In genomic region chr5:81022306-81023071, GRCm38 (mm10) we compare ENCODE assay signal across 8 mouse cellular contexts. TPM values are rescaled to one million over a fixed set of nuclear protein-coding genes. Genes with fewer than 3 reads are reported as not detected.
DNase-seq lines count a peak whose midpoint lies in the region; ATAC-seq and TF ChIP-seq lines count a peak whose summit lies in the region.

No protein-coding gene starts in this region.

- peak overlapping the region; percentile 16 for H3K4me3 ChIP-seq in testis, adult 2 months (ENCODE audit: control insufficient read depth, low read depth, low read length)
- peak overlapping the region; percentile 68 for H3K4me3 ChIP-seq in embryonic fibroblast, embryonic 13.5 days (ENCODE audit: insufficient read depth, low read length)
- peak overlapping the region; percentile 81 for H3K4me3 ChIP-seq in hindbrain, embryonic 10.5 days
- H3K4me3 ChIP-seq in small intestine, adult 2 months (ENCODE audit: low read depth, low read length): peak overlapping the region; percentile 68

- no peaks in the 10 kb centered on the region for H3K36me3 ChIP-seq in testis, adult 2 months (ENCODE audit: control insufficient read depth, insufficient read depth, low read length)
- H3K36me3 ChIP-seq in hindbrain, embryonic 10.5 days: no peaks in the 10 kb centered on the region
- H3K36me3 ChIP-seq in small intestine, adult 2 months (ENCODE audit: control insufficient read depth, insufficient read depth, low read length): no peaks in the 10 kb centered on the region

- peaks cover 19% of the 10 kb centered on the region for H3K4me1 ChIP-seq in testis, adult 2 months (ENCODE audit: control insufficient read depth, insufficient read depth, low read length)
- peaks cover 2% of the 10 kb centered on the region; the same call in 1 of the 2 replicates for H3K4me1 ChIP-seq in embryonic fibroblast, embryonic 13.5 days (ENCODE audit: control insufficient read depth, insufficient read depth, low read length)
- peaks cover 37% of the 10 kb centered on the region for H3K4me1 ChIP-seq in hindbrain, embryonic 10.5 days (replicated peaks)
- peaks cover 7% of the 10 kb centered on the region; the same call in 1 of the 2 replicates for H3K4me1 ChIP-seq in small intestine, adult 2 months (ENCODE audit: control insufficient read depth, insufficient read depth, insufficient read length, low read length)

- no peak for TF ChIP-seq CTCF in testis, adult 2 months (IDR thresholded peaks at IDR 0.05; ENCODE audit: control insufficient read depth, insufficient read depth, insufficient replicate concordance, low read depth, low read length)
- no peak for TF ChIP-seq CTCF in embryonic fibroblast, embryonic 13.5 days (IDR thresholded peaks at IDR 0.05; ENCODE audit: borderline replicate concordance, insufficient read depth, low read length)
- TF ChIP-seq CTCF in small intestine, adult 2 months (IDR thresholded peaks at IDR 0.05; ENCODE audit: extremely low read depth, insufficient read length, insufficient replicate concordance, low read depth, low read length): no peak

- ATAC-seq in megakaryocyte, adult 5-6 weeks (ENCODE audit: poor library complexity, severe bottlenecking): 0 out of 2 replicates have a peak, but pooled peaks have one; percentile 3

- 1% methylated on average over 24 of the region's 24 CpGs for WGBS in hindbrain, embryonic 10.5 days
- WGBS in small intestine, adult 2 months: 5% methylated on average over 24 of the region's 24 CpGs

- H3K27ac ChIP-seq in testis, adult 2 months (ENCODE audit: control insufficient read depth, insufficient read depth, low read depth, low read length): no peak overlapping the region
- no peak overlapping the region for H3K27ac ChIP-seq in embryonic fibroblast, embryonic 13.5 days (ENCODE audit: insufficient read depth, low read length)
- peak overlapping the region; percentile 99 for H3K27ac ChIP-seq in hindbrain, embryonic 10.5 days
- peak overlapping the region; percentile 18; the same call in 1 of the 2 replicates for H3K27ac ChIP-seq in small intestine, adult 2 months (ENCODE audit: insufficient read depth, low read depth, low read length)

- no peaks in the 10 kb centered on the region; the same call in 1 of the 2 replicates for H3K27me3 ChIP-seq in testis, adult 2 months (ENCODE audit: control insufficient read depth, insufficient read depth, low read length)
- no peaks in the 10 kb centered on the region; the same call in 1 of the 2 replicates for H3K27me3 ChIP-seq in hindbrain, embryonic 10.5 days (ENCODE audit: insufficient read depth, poor library complexity, severe bottlenecking)
- H3K27me3 ChIP-seq in small intestine, adult 2 months (ENCODE audit: control insufficient read depth, insufficient read depth, low read length): peaks cover 33% of the 10 kb centered on the region

- no peak for DNase-seq in testis, postnatal 14 days (ENCODE audit: low spot score)
- peak; percentile 47 for DNase-seq in hindbrain, embryonic 10.5 days (ENCODE audit: low spot score)
- DNase-seq in left cerebral cortex, adult 9 months (ENCODE audit: low spot score in 2 of 2): peak; percentile 22 to 46
- no peak for DNase-seq in spleen, postnatal 4 days (ENCODE audit: low spot score in 2 of 2)

- TF ChIP-seq POLR2A in testis, adult 2 months (IDR thresholded peaks at IDR 0.05; ENCODE audit: control insufficient read depth, low read depth, low read length): no peak
- no peak for TF ChIP-seq POLR2A in embryonic fibroblast, embryonic 13.5 days (IDR thresholded peaks at IDR 0.05; ENCODE audit: low read depth, low read length)
- no peak for TF ChIP-seq POLR2A in small intestine, adult 2 months (IDR thresholded peaks at IDR 0.05; ENCODE audit: low read depth, low read length)

- no peaks in the 10 kb centered on the region for H3K9me3 ChIP-seq in hindbrain, embryonic 10.5 days

RNA-seq across cellular contexts. Expression of gene Adgrl3, which starts 2.6 kb away (rescaled TPM):
- 17.1 and 21.1 TPM in 2 replicates for polyA plus RNA-seq in testis, adult 2 months (2012; rRNA removed)
- polyA plus RNA-seq in embryonic fibroblast, embryonic 13.5 days (2011; ENCODE audit: insufficient read length, low read depth, missing spikeins): 22.6 and 35.9 TPM in 2 replicates
- 16.0 and 23.3 TPM in 2 replicates for polyA plus RNA-seq in hindbrain, embryonic 10.5 days (2016; fragmentation: Nextera tagmentation; extraction: Ambion mirVana)
- total RNA-seq in megakaryocyte, adult 5-6 weeks (2015): 0.09 TPM in 1 of 2 replicates, not detected in the other
- total RNA-seq in megakaryocyte, adult 5-6 weeks (2017): 0.04 and 0.15 TPM in 2 replicates
- polyA plus RNA-seq in small intestine, adult 2 months (2012; rRNA removed): 2.1 and 3.6 TPM in 2 replicates

Comparison
In these comparisons a context has a peak if more than half of its experiments do, and no peak if none do; other contexts are left out.
1. H3K27ac ChIP-seq: peak in hindbrain, embryonic 10.5 days (single experiment) and small intestine, adult 2 months (single experiment); none in testis, adult 2 months (single experiment) and embryonic fibroblast, embryonic 13.5 days (single experiment).
2. H3K4me3 ChIP-seq: peak in every context shown above with its lines; median percentile 81 in hindbrain, embryonic 10.5 days; 68 in embryonic fibroblast, embryonic 13.5 days; 68 in small intestine, adult 2 months; 16 in testis, adult 2 months.
3. DNase-seq: peak in hindbrain, embryonic 10.5 days (single experiment) and left cerebral cortex, adult 9 months (2 of 2); none in testis, postnatal 14 days (single experiment) and spleen, postnatal 4 days (0 of 2).